Mouse (Mus musculus): ENCODE data around the gene Gmpr. TPM values are rescaled to one million over a fixed set of nuclear protein-coding genes. Genes with fewer than 3 reads are reported as not detected.

Gmpr gene
- polyA plus RNA-seq (2015; fragmentation: Nextera tagmentation; extraction: Ambion mirVana), result 39.3 and 39.6 TPM in 2 replicates

- peaks cover 16% of the 10 kb centered on the region for H3K4me1 ChIP-seq
- H3K9me3 ChIP-seq (replicated peaks), result no peaks in the 10 kb centered on the region
- H3K27me3 ChIP-seq, result no peaks in the 10 kb centered on the region
- under 1% methylated on average over 59 of the region's 63 CpGs for WGBS
- peak within 1 kb of the TSS; percentile 91 for H3K4me2 ChIP-seq (replicated peaks)
- H3K27ac ChIP-seq (replicated peaks), result peak within 1 kb of the TSS; percentile 68
- H3K9ac ChIP-seq, result peak within 1 kb of the TSS; percentile 53
- peak within 1 kb of the TSS; percentile 62 for H3K4me3 ChIP-seq (replicated peaks)
- H3K36me3 ChIP-seq, result no peaks in the 10 kb centered on the region
- peak; percentile 88 for ATAC-seq (ENCODE audit: insufficient number of reproducible peaks, low FRiP score, low TSS enrichment, low read depth)
Observed at GRCm38 (mm10) chr13:45507274-45508229, at the start of gene Gmpr. Gene Gmpr (plus strand): TSS chr13:45507444.

GRCm38 (mm10) chr13:45457459-45457858 is 49.8 kb upstream of the Gmpr start:
- Histone ChIP-seq H3K36me3 (no peaks in the 10 kb centered on the region), H3K4me1 (peaks cover 17% of the 10 kb centered on the region), H3K9ac (no peak overlapping the region), H3K4me3 (replicated peaks) (no peak overlapping the region), H3K9me3 (replicated peaks) (no peaks in the 10 kb centered on the region), H3K4me2 (replicated peaks) (no peak overlapping the region), H3K27me3 (no peaks in the 10 kb centered on the region), H3K27ac (replicated peaks) (no peak overlapping the region)
- 41% methylated on average over 7 of the region's 7 CpGs for WGBS
- ATAC-seq (ENCODE audit: insufficient number of reproducible peaks, low FRiP score, low TSS enrichment, low read depth), result no peak

- Histone ChIP-seq H3K4me2 (replicated peaks) (no peak overlapping the region), H3K9ac (no peak overlapping the region), H3K9me3 (replicated peaks) (no peaks in the 10 kb centered on the region), H3K36me3 (no peaks in the 10 kb centered on the region), H3K27me3 (no peaks in the 10 kb centered on the region), H3K4me3 (replicated peaks) (no peak overlapping the region), H3K27ac (replicated peaks) (no peak overlapping the region), H3K4me1 (peaks cover 10% of the 10 kb centered on the region)
- 83% methylated on average over 3 of the region's 3 CpGs for WGBS
- no peak for ATAC-seq (ENCODE audit: insufficient number of reproducible peaks, low FRiP score, low TSS enrichment, low read depth)
Observed at GRCm38 (mm10) chr13:45460177-45460576, 47.1 kb upstream of the Gmpr start.

- H3K27me3 ChIP-seq, result no peaks in the 10 kb centered on the region
- no peaks in the 10 kb centered on the region for H3K36me3 ChIP-seq
- no peak overlapping the region for H3K4me3 ChIP-seq (replicated peaks)
- no peaks in the 10 kb centered on the region for H3K9me3 ChIP-seq (replicated peaks)
- H3K4me2 ChIP-seq (replicated peaks), result no peak overlapping the region
- WGBS, result 79% methylated on average over 14 of the region's 14 CpGs
- H3K27ac ChIP-seq (replicated peaks), result no peak overlapping the region
- no peak overlapping the region for H3K9ac ChIP-seq
- peaks cover 12% of the 10 kb centered on the region for H3K4me1 ChIP-seq
- no peak for ATAC-seq (ENCODE audit: insufficient number of reproducible peaks, low FRiP score, low TSS enrichment, low read depth)
Observed at GRCm38 (mm10) chr13:45461370-45461958, 45.8 kb upstream of the Gmpr start.

GRCm38 (mm10) chr13:45465616-45466015 is 41.6 kb upstream of the Gmpr start:
- Histone ChIP-seq H3K4me3 (replicated peaks) (no peak overlapping the region), H3K27me3 (no peaks in the 10 kb centered on the region), H3K4me1 (peaks cover 34% of the 10 kb centered on the region), H3K27ac (replicated peaks) (peak overlapping the region; percentile 66; the same call in 1 of the 2 replicates), H3K9ac (no peak overlapping the region), H3K36me3 (no peaks in the 10 kb centered on the region), H3K4me2 (replicated peaks) (no peak overlapping the region), H3K9me3 (replicated peaks) (no peaks in the 10 kb centered on the region)
- ATAC-seq (ENCODE audit: insufficient number of reproducible peaks, low FRiP score, low TSS enrichment, low read depth), result no peak
- WGBS, result 54% methylated on average over 10 of the region's 10 CpGs

GRCm38 (mm10) chr13:45466031-45466519 is 41.2 kb upstream of the Gmpr start:
- H3K36me3 ChIP-seq, result no peaks in the 10 kb centered on the region
- peaks cover 36% of the 10 kb centered on the region for H3K4me1 ChIP-seq
- H3K27me3 ChIP-seq, result no peaks in the 10 kb centered on the region
- no peak overlapping the region for H3K4me3 ChIP-seq (replicated peaks)
- H3K27ac ChIP-seq (replicated peaks), result peak overlapping the region; percentile 66; the same call in 1 of the 2 replicates
- 33% methylated on average over 10 of the region's 10 CpGs for WGBS
- ATAC-seq (ENCODE audit: insufficient number of reproducible peaks, low FRiP score, low TSS enrichment, low read depth), result 0 out of 2 replicates have a peak, but pooled peaks have one; percentile 61
- H3K4me2 ChIP-seq (replicated peaks), result no peak overlapping the region
- H3K9ac ChIP-seq, result no peak overlapping the region
- no peaks in the 10 kb centered on the region for H3K9me3 ChIP-seq (replicated peaks)

GRCm38 (mm10) chr13:45468751-45469150 is 38.5 kb upstream of the Gmpr start:
- no peaks in the 10 kb centered on the region for H3K27me3 ChIP-seq
- no peak overlapping the region for H3K4me3 ChIP-seq (replicated peaks)
- peaks cover 36% of the 10 kb centered on the region for H3K4me1 ChIP-seq
- WGBS, result 51% methylated on average over 5 of the region's 5 CpGs
- no peak overlapping the region for H3K4me2 ChIP-seq (replicated peaks)
- H3K36me3 ChIP-seq, result no peaks in the 10 kb centered on the region
- H3K9ac ChIP-seq, result no peak overlapping the region
- no peaks in the 10 kb centered on the region for H3K9me3 ChIP-seq (replicated peaks)
- ATAC-seq (ENCODE audit: insufficient number of reproducible peaks, low FRiP score, low TSS enrichment, low read depth), result no peak
- no peak overlapping the region for H3K27ac ChIP-seq (replicated peaks)

- Histone ChIP-seq H3K4me1 (peaks cover 36% of the 10 kb centered on the region), H3K4me3 (replicated peaks) (no peak overlapping the region), H3K9me3 (replicated peaks) (no peaks in the 10 kb centered on the region), H3K27ac (replicated peaks) (peak overlapping the region; percentile 79), H3K4me2 (replicated peaks) (peak overlapping the region; percentile 21), H3K36me3 (no peaks in the 10 kb centered on the region), H3K27me3 (no peaks in the 10 kb centered on the region), H3K9ac (no peak overlapping the region)
- peak; percentile 74 for ATAC-seq (ENCODE audit: insufficient number of reproducible peaks, low FRiP score, low TSS enrichment, low read depth)
- WGBS, result 22% methylated on average over 19 of the region's 19 CpGs
Observed at GRCm38 (mm10) chr13:45469481-45470301, 37.6 kb upstream of the Gmpr start.

- Histone ChIP-seq H3K27me3 (no peaks in the 10 kb centered on the region), H3K4me3 (replicated peaks) (no peak overlapping the region), H3K27ac (replicated peaks) (no peak overlapping the region), H3K9ac (no peak overlapping the region), H3K4me1 (peaks cover 20% of the 10 kb centered on the region), H3K36me3 (no peaks in the 10 kb centered on the region), H3K4me2 (replicated peaks) (no peak overlapping the region), H3K9me3 (replicated peaks) (no peaks in the 10 kb centered on the region)
- 31% methylated on average over 8 of the region's 10 CpGs for WGBS
- ATAC-seq (ENCODE audit: insufficient number of reproducible peaks, low FRiP score, low TSS enrichment, low read depth), result no peak
Observed at GRCm38 (mm10) chr13:45473311-45473710, 33.9 kb upstream of the Gmpr start.

GRCm38 (mm10) chr13:45475297-45475696 is 31.9 kb upstream of the Gmpr start:
- Histone ChIP-seq H3K4me3 (replicated peaks) (no peak overlapping the region), H3K4me2 (replicated peaks) (no peak overlapping the region), H3K9me3 (replicated peaks) (no peaks in the 10 kb centered on the region), H3K27me3 (no peaks in the 10 kb centered on the region), H3K9ac (no peak overlapping the region), H3K4me1 (peaks cover 5% of the 10 kb centered on the region), H3K27ac (replicated peaks) (no peak overlapping the region), H3K36me3 (no peaks in the 10 kb centered on the region)
- no peak for ATAC-seq (ENCODE audit: insufficient number of reproducible peaks, low FRiP score, low TSS enrichment, low read depth)
- 71% methylated on average over 8 of the region's 8 CpGs for WGBS

GRCm38 (mm10) chr13:45477183-45477582 is 30.1 kb upstream of the Gmpr start:
- no peaks in the 10 kb centered on the region for H3K4me1 ChIP-seq
- no peaks in the 10 kb centered on the region for H3K36me3 ChIP-seq
- H3K27me3 ChIP-seq, result no peaks in the 10 kb centered on the region
- H3K27ac ChIP-seq (replicated peaks), result no peak overlapping the region
- H3K4me2 ChIP-seq (replicated peaks), result no peak overlapping the region
- no peak for ATAC-seq (ENCODE audit: insufficient number of reproducible peaks, low FRiP score, low TSS enrichment, low read depth)
- H3K9ac ChIP-seq, result no peak overlapping the region
- no peaks in the 10 kb centered on the region for H3K9me3 ChIP-seq (replicated peaks)
- no peak overlapping the region for H3K4me3 ChIP-seq (replicated peaks)
- 26% methylated on average over 3 of the region's 3 CpGs for WGBS

Data from embryonic facial prominence, embryonic 15.5 days (tissue).